Mouse (Mus musculus): ENCODE data around the gene Rag1.

- TF ChIP-seq EP300 (IDR thresholded peaks at IDR 0.05; ENCODE audit: low read depth) (no peak), CTCF (IDR thresholded peaks at IDR 0.05; ENCODE audit: low read depth) (no peak)
Observed at GRCm38 (mm10) chr2:101624011-101624410, 25.3 kb downstream of the Rag1 start.

Data from heart, postnatal 0 days (tissue).